Mouse (Mus musculus): ENCODE results near the gene Defa23.
"Not testable (repeated sequence)": the region's sequence is repeated elsewhere in the genome, so short reads cannot be mapped to it uniquely, and the experiment has no call there.

The Defa23 gene

GRCm38 (mm10) chr8:21054747-21055146 lies at the start of gene Defa23:
TSS of gene Defa23 (plus strand) at chr8:21055047.
- not testable (repeated sequence) for DNase-seq

DNA sequence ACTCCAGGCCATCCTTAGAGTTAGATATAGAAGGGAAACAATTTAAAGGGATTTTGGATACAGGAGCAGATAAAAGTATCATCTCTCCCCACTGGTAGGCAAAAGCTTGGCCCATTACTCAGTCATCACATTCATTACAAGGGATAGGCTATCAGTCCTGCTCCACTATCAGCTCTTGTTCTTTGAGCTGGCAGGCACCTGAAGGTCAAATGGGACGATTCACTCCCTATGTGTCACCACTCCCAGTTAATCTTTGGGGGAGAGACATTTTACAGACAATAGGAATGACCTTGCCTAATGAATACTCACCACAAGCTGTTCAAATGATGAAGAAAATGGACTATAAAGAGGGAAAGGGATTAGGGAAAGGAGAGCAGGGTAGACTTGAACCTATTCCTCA lies 48.0 kb upstream of the Defa23 start:
- DNase-seq = no peak

- not testable (repeated sequence) for DNase-seq
These were observed 46.3 kb upstream of the Defa23 start for GRCm38 (mm10) chr8:21008578-21008977.

- DNase-seq = not testable (repeated sequence)
These were observed 44.3 kb upstream of the Defa23 start for GRCm38 (mm10) chr8:21010548-21010947.

DNA sequence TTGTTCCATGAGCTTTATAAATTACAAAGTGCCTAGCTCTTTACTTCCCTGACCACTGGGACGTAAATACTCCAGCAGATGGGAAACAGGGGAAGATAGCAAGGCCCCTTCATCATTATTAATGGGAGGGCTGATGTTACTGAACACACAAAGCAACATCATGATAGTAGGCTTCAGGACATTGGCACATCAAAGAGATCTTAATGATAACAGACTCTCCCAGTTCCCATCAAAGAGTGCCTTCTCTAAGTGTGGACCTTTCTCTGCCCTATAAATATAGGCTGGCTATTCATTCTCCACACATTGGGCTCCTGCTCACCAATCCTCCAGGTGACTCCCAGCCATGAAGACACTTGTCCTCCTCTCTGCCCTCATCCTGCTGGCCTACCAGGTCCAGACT lies 29.6 kb upstream of the Defa23 start, which contains the start of gene Defa21:
Gene Defa21 (plus strand): TSS at position 301 of the 400 bp plus-strand sequence.
- not testable (repeated sequence) for DNase-seq

DNA sequence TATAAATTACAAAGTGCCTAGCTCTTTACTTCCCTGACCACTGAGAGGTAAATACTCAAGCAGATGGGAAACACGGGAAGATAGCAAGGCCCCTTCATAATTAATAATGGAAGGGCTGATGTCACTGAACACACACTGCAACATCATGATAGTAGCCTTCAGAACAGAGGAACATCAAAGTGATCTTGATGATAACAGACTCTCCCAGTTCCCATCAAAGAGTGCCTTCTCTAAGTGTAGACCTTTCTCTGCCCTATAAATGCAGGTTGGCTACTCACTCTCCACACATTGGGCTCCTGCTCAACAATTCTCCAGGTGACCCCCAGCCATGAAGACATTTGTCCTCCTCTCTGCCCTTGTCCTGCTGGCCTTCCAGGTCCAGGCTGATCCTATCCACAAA lies 9.9 kb downstream of the Defa23 start, which contains the start of gene Defa35:
Gene Defa35 (plus strand): TSS at position 301 of the 400 bp plus-strand sequence.
- DNase-seq = not testable (repeated sequence)

GRCm38 (mm10) chr8:21084142-21084541 lies 29.3 kb downstream of the Defa23 start, which contains the start of gene Defa25:
TSS of gene Defa25 (plus strand) at chr8:21084442.
- not testable (repeated sequence) for DNase-seq

DNA sequence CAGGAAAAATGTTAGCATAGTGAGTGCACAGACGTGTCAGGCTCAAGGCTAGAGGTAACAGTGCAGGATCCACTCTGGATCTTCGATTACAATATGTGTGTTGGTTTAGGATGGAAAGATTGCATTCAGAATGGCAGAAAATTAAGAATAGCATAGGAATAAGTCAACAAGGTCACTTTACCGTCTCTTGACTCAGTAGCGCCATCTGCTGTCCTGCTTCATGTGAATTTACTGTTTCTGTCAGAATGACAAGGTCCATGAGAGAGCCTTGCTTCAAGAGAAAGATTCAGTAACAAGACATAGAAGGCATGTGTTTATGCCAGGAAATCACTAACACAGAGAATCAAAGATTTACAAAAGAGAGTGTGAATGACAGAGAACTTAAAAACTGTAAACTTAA lies 38.3 kb downstream of the Defa23 start:
- no peak for DNase-seq

- DNase-seq = not testable (repeated sequence)
These were observed 41.1 kb downstream of the Defa23 start, which contains the start of gene Gm14851 for GRCm38 (mm10) chr8:21095950-21096349. TSS of gene Gm14851 (minus strand) at chr8:21096050.
